Mouse (Mus musculus) forebrain, postnatal 0 days (tissue): ENCODE measurements around the gene Ndufs1. TPM values are rescaled to one million over a fixed set of nuclear protein-coding genes. Genes with fewer than 3 reads are reported as not detected.

Experiments used
- ATAC-seq: fragments of 200-750 bp; cut with Nextera tagmentation; 2 replicates; pipeline ENCODE4 v1.8.0; 2017; ENCODE audit warnings: mild to moderate bottlenecking, moderate library complexity
- DNase-seq: peaks from one replicate; pipeline ENCODE4 v3.0.0-alpha.2; 2015
- H3K27ac ChIP-seq: fragments of 300-500 bp; sonication (generic); 2 replicates; pipeline ENCODE4 v1.5.1; 2014; ENCODE audit warnings: low read depth, mild to moderate bottlenecking, antibody characterized with exemption, low read length, moderate library complexity, mixed read lengths
- H3K27me3 ChIP-seq: fragments of 300-500 bp; sonication (generic); 2 replicates; pipeline ENCODE4 v1.6.1; 2014; ENCODE audit warnings: mild to moderate bottlenecking, low read length, mixed read lengths; ENCODE audit not compliant: insufficient read depth
- H3K36me3 ChIP-seq: fragments of 300-500 bp; sonication (generic); 2 replicates; pipeline ENCODE4 v1.6.1; 2014; ENCODE audit warnings: mild to moderate bottlenecking, moderate library complexity; ENCODE audit not compliant: insufficient read depth
- H3K4me1 ChIP-seq: fragments of 300-500 bp; sonication (generic); 2 replicates; pipeline ENCODE4 v1.6.1; 2014; ENCODE audit warnings: antibody characterized with exemption; ENCODE audit not compliant: insufficient read depth
- H3K4me2 ChIP-seq: fragments of 300-500 bp; sonication (generic); 2 replicates; pipeline ENCODE4 v1.6.1; 2014; ENCODE audit warnings: low read depth, mild to moderate bottlenecking, moderate library complexity
- H3K4me3 ChIP-seq: fragments of 300-500 bp; sonication (generic); 2 replicates; pipeline ENCODE4 v1.5.1; 2014; ENCODE audit warnings: low read depth, low read length, mixed read lengths
- H3K9ac ChIP-seq: fragments of 300-500 bp; sonication (generic); 2 replicates; pipeline ENCODE4 v1.6.1; 2014; ENCODE audit warnings: mild to moderate bottlenecking
- H3K9me3 ChIP-seq: fragments of 300-500 bp; sonication (generic); 2 replicates; pipeline ENCODE4 v1.6.1; 2016; ENCODE audit warnings: low read length
- CTCF ChIP-seq: sonication (generic); IDR thresholded peaks from 2 replicates; pipeline ENCODE4 v1.5.1; 2016; ENCODE audit warnings: antibody characterized with exemption, control low read depth, low read depth
- WGBS: fragments of 180-500 bp; shearing (Covaris S2); extraction: QIAGEN DNeasy Blood & Tissue Kit; methylation state at CpG from one replicate; pipeline ENCODE4 v1.1.7; 2014; 5-methylcytosine and 5-hydroxymethylcytosine counted together
- polyA plus RNA-seq: library from polyadenylated mRNA; unstranded; fragments of >200 nt; fragmentation: Nextera tagmentation; extraction: Ambion mirVana; gene quantifications from 2 replicates; pipeline ENCODE4 v1.2.1, GENCODE M21; 2015
- total RNA-seq: library from RNA; depleted of rRNA; stranded (reverse); fragments of >200 nt; gene quantifications from 2 replicates; pipeline ENCODE4 v1.2.3, GENCODE M21; 2014; rRNA removed

Gene Ndufs1
- total RNA-seq (122 and 147 TPM in 2 replicates), polyA plus RNA-seq (110 and 111 TPM in 2 replicates)

GRCm38 (mm10) chr1:63176604-63177421 lies at the start of gene Ndufs1, which contains the start of gene Eef1b2:
Gene Ndufs1, minus strand, starts transcription at chr1:63176833.
Gene Eef1b2, plus strand, starts transcription at chr1:63176825.
- H3K27me3 ChIP-seq: no peaks in the 10 kb centered on the region
- TF ChIP-seq CTCF: no peak
- peak within 1 kb of the TSS; percentile 91 for H3K9ac ChIP-seq
- H3K4me3 ChIP-seq: peak within 1 kb of the TSS; percentile 98
- 2% methylated on average over 72 of the region's 72 CpGs for WGBS
- H3K36me3 ChIP-seq: peaks cover 20% of the 10 kb centered on the region; the same call in 1 of the 2 replicates
- no peaks in the 10 kb centered on the region for H3K9me3 ChIP-seq
- DNase-seq: peak; percentile 98
- H3K4me1 ChIP-seq: peaks cover 26% of the 10 kb centered on the region
- H3K27ac ChIP-seq: peak within 1 kb of the TSS; percentile 92
- peak within 1 kb of the TSS; percentile 77 for H3K4me2 ChIP-seq
- peak; percentile 93 for ATAC-seq

GRCm38 (mm10) chr1:63225890-63226289 lies 49.3 kb upstream of the Ndufs1 start:
- Histone ChIP-seq H3K4me1 (no peaks in the 10 kb centered on the region), H3K9me3 (no peaks in the 10 kb centered on the region), H3K4me3 (no peak overlapping the region), H3K4me2 (no peak overlapping the region), H3K36me3 (no peaks in the 10 kb centered on the region), H3K27ac (no peak overlapping the region), H3K9ac (no peak overlapping the region), H3K27me3 (no peaks in the 10 kb centered on the region)
- WGBS: 18% methylated on average over 7 of the region's 7 CpGs
- DNase-seq (no peak), ATAC-seq (no peak)
- TF ChIP-seq CTCF: no peak

GRCm38 (mm10) chr1:63225009-63225408 lies 48.4 kb upstream of the Ndufs1 start:
- Histone ChIP-seq H3K27me3 (no peaks in the 10 kb centered on the region), H3K27ac (no peak overlapping the region), H3K4me3 (no peak overlapping the region), H3K4me1 (no peaks in the 10 kb centered on the region), H3K4me2 (no peak overlapping the region), H3K9ac (no peak overlapping the region), H3K9me3 (no peaks in the 10 kb centered on the region), H3K36me3 (no peaks in the 10 kb centered on the region)
- TF ChIP-seq CTCF: no peak
- DNase-seq (no peak), ATAC-seq (no peak)
- 88% methylated on average over 4 of the region's 4 CpGs for WGBS

GRCm38 (mm10) chr1:63219277-63219676 lies 42.6 kb upstream of the Ndufs1 start:
- ATAC-seq (no peak), DNase-seq (no peak)
- 96% methylated on average over 4 of the region's 4 CpGs for WGBS
- Histone ChIP-seq H3K9me3 (no peaks in the 10 kb centered on the region), H3K9ac (no peak overlapping the region), H3K4me1 (no peaks in the 10 kb centered on the region), H3K27ac (no peak overlapping the region), H3K4me2 (no peak overlapping the region), H3K36me3 (no peaks in the 10 kb centered on the region), H3K27me3 (no peaks in the 10 kb centered on the region), H3K4me3 (no peak overlapping the region)
- no peak for TF ChIP-seq CTCF

- H3K4me2 ChIP-seq: no peak overlapping the region
- TF ChIP-seq CTCF: no peak
- H3K36me3 ChIP-seq: no peaks in the 10 kb centered on the region
- no peaks in the 10 kb centered on the region for H3K27me3 ChIP-seq
- 55% methylated on average over 7 of the region's 7 CpGs for WGBS
- no peaks in the 10 kb centered on the region for H3K9me3 ChIP-seq
- peaks cover 9% of the 10 kb centered on the region for H3K4me1 ChIP-seq
- no peak overlapping the region for H3K4me3 ChIP-seq
- DNase-seq (no peak), ATAC-seq (no peak)
- H3K9ac ChIP-seq: no peak overlapping the region
- H3K27ac ChIP-seq: no peak overlapping the region
Measured at GRCm38 (mm10) chr1:63214631-63215030, 38.0 kb upstream of the Ndufs1 start.

- WGBS: 30% methylated on average over 3 of the region's 3 CpGs
Measured at GRCm38 (mm10) chr1:63214271-63214558, 37.6 kb upstream of the Ndufs1 start, which contains the start of gene Gpr1. Gene Gpr1, minus strand, starts transcription at chr1:63214543.

More at GRCm38 (mm10) chr1:63214271-63214558, 37.6 kb upstream of the Ndufs1 start, which contains the start of gene Gpr1:
- no peaks in the 10 kb centered on the region for H3K36me3 ChIP-seq
- DNase-seq (no peak), ATAC-seq (no peak; the same call in 1 of the 2 replicates)
- H3K27ac ChIP-seq: peak within 1 kb of the TSS; percentile 59
- no peaks in the 10 kb centered on the region for H3K27me3 ChIP-seq
- H3K9me3 ChIP-seq: no peaks in the 10 kb centered on the region
- peak within 1 kb of the TSS; percentile 44 for H3K4me2 ChIP-seq
- peak within 1 kb of the TSS; percentile 19 for H3K4me3 ChIP-seq
- TF ChIP-seq CTCF: no peak
- peak within 1 kb of the TSS; percentile 52 for H3K9ac ChIP-seq
- H3K4me1 ChIP-seq: peaks cover 9% of the 10 kb centered on the region
